Mouse (Mus musculus): ENCODE measurements around the gene Prdm5.

Gene Prdm5

DNA sequence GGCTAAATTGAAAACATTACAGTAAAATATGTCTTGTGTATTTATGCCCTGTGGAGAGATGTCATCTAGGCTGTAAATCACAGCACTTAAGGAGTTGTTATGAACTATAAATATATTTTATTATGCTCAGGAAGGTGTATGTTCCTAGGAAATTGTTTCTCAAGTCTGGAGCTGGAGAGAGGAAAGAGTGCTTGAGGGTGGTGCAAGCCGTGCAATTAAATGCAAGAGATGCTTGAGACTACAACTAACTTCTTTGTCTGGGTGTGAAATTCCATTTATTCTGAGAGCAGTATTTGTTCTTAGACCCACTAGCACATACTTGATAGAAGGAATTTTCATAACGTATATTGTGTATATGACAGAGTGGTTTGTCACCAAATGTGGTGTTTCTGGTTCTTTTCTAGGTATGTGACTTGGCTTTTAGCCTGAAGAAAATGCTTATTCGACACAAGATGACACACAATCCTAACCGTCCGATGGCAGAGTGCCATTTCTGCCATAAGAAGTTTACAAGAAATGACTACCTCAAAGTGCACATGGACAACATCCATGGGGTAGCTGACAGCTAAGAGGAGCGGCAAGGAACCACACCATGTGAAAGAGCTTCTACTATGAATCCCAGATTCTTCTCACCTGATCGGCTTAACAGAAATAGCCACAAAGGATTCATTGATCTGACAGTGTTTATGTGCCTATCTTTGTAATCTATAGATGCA lies 156.9 kb downstream of the Prdm5 start:
- no peak for DNase-seq

DNA sequence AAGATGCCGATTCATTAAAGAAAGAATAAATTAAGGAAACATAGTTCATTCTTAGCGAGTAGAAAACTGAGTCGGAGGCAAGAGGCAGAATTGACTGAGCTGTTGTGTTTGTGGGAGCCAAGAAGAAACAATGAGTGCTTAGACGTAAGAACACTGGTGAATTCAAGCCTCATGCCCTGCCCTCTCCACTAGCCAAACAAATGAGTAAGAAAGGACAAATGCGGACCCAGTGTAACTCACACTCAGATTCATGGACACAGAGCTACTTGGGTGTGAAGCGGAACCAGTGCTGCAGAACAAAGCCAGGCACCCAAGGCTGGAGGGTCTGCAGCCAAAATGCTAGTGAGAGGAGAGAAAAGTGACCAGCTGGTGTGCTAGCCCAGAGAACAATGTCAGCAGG lies 171.7 kb downstream of the Prdm5 start:
- no peak for DNase-seq

DNA sequence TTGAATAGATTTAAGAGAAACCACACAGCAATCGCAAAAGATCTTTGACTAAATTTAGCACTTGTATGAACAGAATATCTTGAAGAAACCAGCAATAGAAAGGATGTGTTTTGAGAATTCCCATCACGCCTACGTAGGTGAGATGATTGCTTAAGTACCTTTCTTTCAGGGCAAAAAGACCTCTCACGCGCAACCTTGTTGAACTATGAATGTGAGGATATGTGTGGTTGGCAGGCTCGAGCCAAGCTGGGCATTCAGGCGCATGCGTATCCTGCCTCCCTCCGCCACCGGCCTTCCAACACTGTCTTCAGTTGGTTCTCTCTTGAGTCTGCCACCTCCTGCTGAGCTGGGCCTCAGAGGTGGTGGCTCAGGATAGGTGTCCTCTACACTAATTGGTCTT lies 173.5 kb downstream of the Prdm5 start, which contains the start of gene 4930544G11Rik:
Gene 4930544G11Rik (plus strand): TSS at position 301 of the 400 bp plus-strand sequence.
- DNase-seq = no peak

GRCm38 (mm10) chr6:65969386-65970111 lies 190.8 kb downstream of the Prdm5 start:
- no peak for DNase-seq

DNA sequence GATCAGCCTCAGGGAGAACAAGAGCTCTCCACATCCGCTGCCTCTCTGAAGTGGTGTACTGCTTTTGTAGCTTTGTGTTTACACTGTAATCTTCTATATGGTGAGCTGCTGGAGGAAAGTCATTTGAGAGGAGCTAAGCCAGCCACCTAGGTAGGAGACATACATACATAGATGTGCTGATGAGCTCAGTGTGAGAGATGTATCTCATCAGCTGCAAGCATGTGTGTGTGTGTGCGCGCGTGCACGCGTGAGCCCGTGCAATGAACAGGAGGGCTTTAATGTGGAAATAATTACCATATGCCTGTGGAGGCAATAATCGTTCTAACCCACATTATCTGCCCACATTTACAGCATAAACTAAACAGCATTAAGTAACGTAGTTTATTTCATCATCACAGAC lies 191.6 kb downstream of the Prdm5 start:
- no peak for DNase-seq

Data from right cerebral cortex, postnatal 25 days (tissue).